Mouse (Mus musculus) megakaryocyte, embryonic 14.5 days (primary cell): ENCODE results near the gene Cfap73. TPM values are rescaled to one million over a fixed set of nuclear protein-coding genes. Genes with fewer than 3 reads are reported as not detected.

Experiments
- H3K27me3 ChIP-seq: replicated peaks from 2 replicates; pipeline ENCODE3; 2012; ENCODE audit warnings: inconsistent platforms
- H3K36me3 ChIP-seq: replicated peaks from 2 replicates; pipeline ENCODE3; 2012; ENCODE audit warnings: low read length, inconsistent platforms, mixed read lengths
- H3K4me1 ChIP-seq: 2 replicates; pipeline ENCODE4 v1.6.1; 2012; ENCODE audit warnings: inconsistent platforms
- H3K4me3 ChIP-seq: replicated peaks from 2 replicates; pipeline ENCODE3; 2012; ENCODE audit warnings: moderate library complexity, mild to moderate bottlenecking, inconsistent platforms
- H3K9me3 ChIP-seq: 2 replicates; pipeline ENCODE4 v1.6.1; 2012; ENCODE audit warnings: inconsistent platforms
- FLI1 ChIP-seq: IDR thresholded peaks from 2 replicates; pipeline ENCODE4 v1.6.1; 2012; ENCODE audit warnings: low read length, inconsistent platforms, mixed read lengths
- GATA1 ChIP-seq: IDR thresholded peaks from 3 replicates; pipeline ENCODE4 v1.6.1; 2012; ENCODE audit warnings: mixed read lengths, low read length, inconsistent platforms, borderline replicate concordance
- polyA plus RNA-seq: library from polyadenylated mRNA; stranded (reverse); fragments of >175 nt; gene quantifications from 2 replicates; pipeline ENCODE4 v1.2.3, GENCODE M21; 2012; ENCODE audit warnings: low replicate concordance; ENCODE audit not compliant: insufficient read depth

The Cfap73 gene
- polyA plus RNA-seq, 1 experiment: not detected

DNA sequence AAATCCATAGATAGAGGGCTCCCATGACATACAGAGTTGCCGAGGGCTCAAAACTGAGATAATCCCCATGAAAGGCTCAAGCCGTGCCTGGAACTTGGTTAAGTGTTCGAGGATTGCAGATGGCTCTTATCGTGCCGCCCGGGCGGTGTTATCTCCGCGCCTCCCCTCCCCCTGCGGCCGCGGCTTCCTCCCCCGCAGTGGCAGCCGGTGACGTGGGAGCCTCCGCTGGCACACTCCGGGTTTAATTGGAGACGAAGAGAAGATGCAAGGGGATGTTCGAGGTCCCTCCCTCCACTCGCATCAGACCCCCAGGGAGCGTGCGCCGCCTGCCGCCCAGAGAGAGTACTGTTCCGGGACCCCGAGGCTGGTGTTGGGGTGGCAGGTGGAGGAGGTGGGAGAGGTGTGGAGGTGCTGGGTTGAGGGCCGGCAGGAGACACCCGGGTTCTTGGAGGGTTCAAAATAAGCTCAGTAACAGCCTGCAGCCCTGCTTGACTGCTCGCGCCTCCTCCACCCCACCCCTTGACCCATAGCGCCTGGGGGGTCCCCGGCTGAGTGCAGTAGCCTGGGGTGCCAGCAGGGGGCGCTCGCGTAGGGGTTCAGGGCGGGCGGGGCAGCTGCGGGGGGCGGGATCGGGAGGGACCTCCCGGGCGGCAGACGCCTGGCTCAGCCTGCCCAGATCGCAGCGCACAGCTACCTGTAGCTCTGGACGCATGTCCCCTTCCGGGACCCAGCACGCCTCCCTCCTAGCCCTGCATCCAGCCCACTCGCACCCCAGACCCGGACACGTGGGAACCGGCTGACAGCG is 14.7 kb upstream of the Cfap73 start, which contains the start of gene Rasal1:
Gene Rasal1 (plus strand): TSS at position 244 of the 805 bp plus-strand sequence.
- peaks cover 47% of the 10 kb centered on the region for H3K4me1 ChIP-seq
- H3K9me3 ChIP-seq: no peaks in the 10 kb centered on the region
- H3K4me3 ChIP-seq: peak within 1 kb of the TSS; percentile 91
- no peaks in the 10 kb centered on the region for H3K36me3 ChIP-seq
- TF ChIP-seq GATA1 (no peak), FLI1 (no peak)
- H3K27me3 ChIP-seq: peaks cover 84% of the 10 kb centered on the region

DNA sequence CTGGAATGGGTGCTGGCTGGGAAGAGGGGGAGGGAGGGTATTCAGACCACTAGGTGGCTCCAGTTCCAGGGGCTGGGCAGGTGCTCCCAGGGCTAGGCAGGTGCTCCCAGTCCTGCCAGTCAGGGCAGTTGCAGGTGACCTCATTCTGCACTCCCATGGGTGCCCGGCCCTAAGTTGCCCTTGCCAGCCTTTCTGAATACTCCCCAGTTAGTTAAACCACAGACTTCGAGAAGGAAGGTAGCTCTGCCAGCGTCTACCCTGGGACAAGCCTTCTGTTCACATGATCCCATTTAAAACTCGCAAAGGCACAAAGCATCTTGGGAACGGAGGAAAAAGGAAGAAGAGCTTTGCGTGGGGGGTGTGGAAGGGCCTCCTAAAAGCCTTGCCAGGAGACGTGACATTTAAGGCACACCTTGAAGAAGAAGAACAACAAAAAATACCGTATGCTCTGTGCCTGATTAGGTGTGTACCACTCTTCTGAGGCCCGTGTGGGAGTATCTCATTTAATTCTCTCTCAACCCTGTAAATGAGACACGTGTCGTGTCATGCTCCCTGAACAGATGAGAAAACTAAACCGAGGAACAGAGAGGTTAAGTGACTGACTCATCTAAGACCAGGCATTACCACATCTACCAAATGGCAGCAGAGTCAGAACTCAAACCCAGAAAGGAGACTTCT is 13.9 kb upstream of the Cfap73 start:
- H3K9me3 ChIP-seq: no peaks in the 10 kb centered on the region
- peak overlapping the region; percentile 11 for H3K4me3 ChIP-seq
- no peak for TF ChIP-seq GATA1
- TF ChIP-seq FLI1: no peak
- H3K4me1 ChIP-seq: peaks cover 56% of the 10 kb centered on the region
- H3K36me3 ChIP-seq: no peaks in the 10 kb centered on the region
- peaks cover 85% of the 10 kb centered on the region for H3K27me3 ChIP-seq

DNA sequence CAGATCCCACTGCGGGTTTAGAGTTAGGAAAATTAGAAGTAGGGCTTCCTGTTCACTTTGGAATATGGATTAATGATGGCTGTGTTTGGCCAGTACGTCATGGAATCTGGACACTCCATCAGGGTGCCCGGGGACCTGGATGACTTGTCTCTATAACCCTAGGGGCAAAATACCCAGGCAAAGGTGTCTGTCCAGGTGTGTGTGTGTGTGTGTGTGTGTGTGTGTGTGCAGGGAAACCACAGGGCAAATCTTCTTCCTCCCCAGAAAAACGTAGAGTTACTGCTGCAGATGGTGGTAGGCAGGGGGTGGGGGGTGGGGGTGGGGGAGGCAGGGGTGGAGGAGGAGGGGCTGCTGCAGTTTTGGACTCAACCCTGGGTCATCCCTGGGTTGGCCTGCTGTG is 13.3 kb upstream of the Cfap73 start:
- no peak for TF ChIP-seq FLI1
- no peak for TF ChIP-seq GATA1
- Histone ChIP-seq H3K27me3 (peaks cover 84% of the 10 kb centered on the region), H3K36me3 (no peaks in the 10 kb centered on the region), H3K4me3 (no peak overlapping the region), H3K9me3 (no peaks in the 10 kb centered on the region), H3K4me1 (peaks cover 62% of the 10 kb centered on the region)

DNA sequence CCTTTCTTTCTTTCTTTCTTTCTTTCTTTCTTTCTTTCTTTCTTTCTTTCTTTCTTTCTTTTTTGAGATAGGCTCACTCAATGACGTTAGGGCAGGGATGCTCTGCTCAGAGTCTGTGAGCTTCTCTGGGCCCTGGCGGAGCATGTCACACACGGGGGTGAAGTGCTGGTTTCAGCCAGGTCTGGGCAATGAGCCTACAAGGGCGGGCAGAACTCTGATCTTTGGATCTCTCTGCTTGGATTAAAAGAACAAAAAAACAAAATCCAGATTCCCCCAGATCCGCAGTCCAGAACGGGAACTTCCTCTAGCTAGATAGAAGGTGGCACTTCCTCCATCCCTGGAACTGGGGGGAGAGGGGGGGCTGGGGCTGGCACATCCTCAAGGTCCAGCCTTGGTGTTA is 11.8 kb upstream of the Cfap73 start:
- TF ChIP-seq GATA1: no peak
- no peak for TF ChIP-seq FLI1
- H3K27me3 ChIP-seq: peaks cover 82% of the 10 kb centered on the region
- peaks cover 65% of the 10 kb centered on the region for H3K4me1 ChIP-seq

DNA sequence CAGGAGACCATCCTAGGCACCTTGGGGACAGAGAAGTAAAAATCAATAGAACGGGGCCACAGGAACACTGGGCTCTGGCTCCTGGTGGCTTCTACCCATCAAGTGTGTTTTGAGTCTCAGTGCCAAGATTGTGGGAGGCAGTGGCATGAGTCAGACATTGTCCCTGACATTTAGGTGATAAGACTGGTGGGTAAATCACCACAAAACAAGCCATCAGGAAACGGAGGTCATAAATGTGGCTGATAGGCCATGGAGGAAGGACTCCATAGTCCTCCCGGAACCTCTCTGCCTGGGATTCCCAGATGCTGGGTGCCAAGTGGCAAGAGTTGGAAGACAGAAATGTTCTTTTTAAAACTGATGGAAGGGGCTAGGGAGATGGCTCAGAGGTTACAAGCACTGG is 10.2 kb upstream of the Cfap73 start:
- H3K9me3 ChIP-seq: peaks cover 3% of the 10 kb centered on the region
- no peak for TF ChIP-seq FLI1
- TF ChIP-seq GATA1: no peak; the same call in 2 of the 3 replicates
- H3K4me3 ChIP-seq: peak overlapping the region; percentile 62
- peaks cover 82% of the 10 kb centered on the region for H3K27me3 ChIP-seq
- H3K4me1 ChIP-seq: peaks cover 63% of the 10 kb centered on the region
- H3K36me3 ChIP-seq: no peaks in the 10 kb centered on the region

More for the DNA sequence above, 11.8 kb upstream of the Cfap73 start:
- H3K4me3 ChIP-seq: no peak overlapping the region
- no peaks in the 10 kb centered on the region for H3K36me3 ChIP-seq
- H3K9me3 ChIP-seq: no peaks in the 10 kb centered on the region

DNA sequence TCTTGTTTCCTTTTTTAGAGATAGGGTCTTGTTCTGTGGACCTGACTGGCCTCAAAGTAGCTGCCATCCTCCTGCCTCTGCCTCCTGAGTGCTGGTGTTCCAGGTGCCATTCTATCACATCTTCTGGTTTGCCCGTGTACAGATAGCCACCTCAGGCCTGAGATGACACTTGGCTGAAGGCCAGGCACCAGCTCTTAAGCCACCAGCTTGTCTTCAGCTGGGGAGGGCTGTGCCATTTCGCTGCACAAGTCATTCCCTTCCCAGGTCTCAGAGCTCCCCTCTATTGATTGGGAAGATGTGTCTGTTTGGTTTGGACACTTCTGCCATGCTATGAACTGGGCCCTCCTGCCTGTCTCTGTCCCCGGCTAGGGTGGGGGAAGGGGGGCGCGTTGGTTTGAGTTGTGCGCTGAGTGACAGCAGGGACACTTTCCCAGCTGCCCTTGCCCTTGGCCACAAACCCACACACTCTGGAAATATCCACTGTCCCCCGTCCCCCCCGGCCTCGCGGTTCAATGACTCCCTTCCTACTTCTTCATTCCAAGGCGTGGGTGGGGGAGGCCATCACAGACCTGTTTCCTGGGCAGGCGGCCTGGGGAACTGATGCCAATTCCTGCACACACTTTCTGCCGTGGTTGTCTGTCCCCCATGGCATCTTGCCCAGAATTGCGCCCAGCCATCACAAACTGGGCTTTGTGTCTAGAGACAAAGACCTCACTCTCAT is 9.5 kb upstream of the Cfap73 start:
- no peak for TF ChIP-seq GATA1
- no peak for TF ChIP-seq FLI1
- Histone ChIP-seq H3K9me3 (peaks cover 3% of the 10 kb centered on the region), H3K27me3 (peaks cover 79% of the 10 kb centered on the region), H3K36me3 (no peaks in the 10 kb centered on the region), H3K4me1 (peaks cover 58% of the 10 kb centered on the region), H3K4me3 (peak overlapping the region; percentile 62)

DNA sequence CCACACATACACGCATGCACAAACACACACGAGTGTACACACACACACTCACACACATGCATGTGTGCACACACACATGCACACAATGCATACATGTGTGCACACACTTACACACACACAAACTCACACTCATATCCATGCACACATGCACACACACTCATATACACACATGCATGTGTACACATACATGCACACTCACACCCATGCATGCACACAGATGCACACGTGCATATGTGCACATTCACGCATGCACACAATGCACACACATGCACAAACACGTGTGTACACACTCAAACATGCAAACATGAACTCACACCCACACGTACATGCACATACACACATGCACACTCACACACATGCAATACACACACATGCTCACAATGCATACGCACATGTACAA is 6.1 kb upstream of the Cfap73 start:
- H3K4me1 ChIP-seq: peaks cover 53% of the 10 kb centered on the region
- TF ChIP-seq FLI1 (no peak), GATA1 (peak; percentile 10; the same call in 1 of the 3 replicates)
- no peaks in the 10 kb centered on the region for H3K36me3 ChIP-seq
- H3K4me3 ChIP-seq: peak overlapping the region; percentile 66
- H3K27me3 ChIP-seq: peaks cover 73% of the 10 kb centered on the region
- peaks cover 14% of the 10 kb centered on the region for H3K9me3 ChIP-seq

DNA sequence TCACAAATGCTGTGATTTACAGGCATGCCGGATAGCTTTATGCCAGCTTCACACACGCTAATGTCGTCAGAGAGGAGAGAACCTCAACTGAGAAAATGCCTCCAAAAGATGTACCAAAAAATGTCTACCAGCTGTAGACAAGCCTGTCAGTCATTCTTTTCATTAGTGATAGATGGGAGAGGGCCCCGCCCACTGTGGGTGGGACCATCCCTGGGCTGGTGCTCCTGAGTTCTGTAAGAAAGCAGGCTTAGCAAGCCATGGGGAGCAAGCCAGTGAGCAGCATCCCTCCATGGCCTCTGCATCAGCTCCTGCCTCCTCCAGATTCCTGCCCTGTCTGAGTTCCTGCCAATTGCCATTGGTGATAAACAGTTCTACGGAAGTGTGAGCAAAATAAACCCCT is 1.6 kb upstream of the Cfap73 start:
- peaks cover 34% of the 10 kb centered on the region for H3K9me3 ChIP-seq
- no peaks in the 10 kb centered on the region for H3K36me3 ChIP-seq
- H3K4me3 ChIP-seq: no peak overlapping the region
- peaks cover 80% of the 10 kb centered on the region for H3K27me3 ChIP-seq
- peaks cover 48% of the 10 kb centered on the region for H3K4me1 ChIP-seq
- no peak for TF ChIP-seq GATA1
- no peak for TF ChIP-seq FLI1

DNA sequence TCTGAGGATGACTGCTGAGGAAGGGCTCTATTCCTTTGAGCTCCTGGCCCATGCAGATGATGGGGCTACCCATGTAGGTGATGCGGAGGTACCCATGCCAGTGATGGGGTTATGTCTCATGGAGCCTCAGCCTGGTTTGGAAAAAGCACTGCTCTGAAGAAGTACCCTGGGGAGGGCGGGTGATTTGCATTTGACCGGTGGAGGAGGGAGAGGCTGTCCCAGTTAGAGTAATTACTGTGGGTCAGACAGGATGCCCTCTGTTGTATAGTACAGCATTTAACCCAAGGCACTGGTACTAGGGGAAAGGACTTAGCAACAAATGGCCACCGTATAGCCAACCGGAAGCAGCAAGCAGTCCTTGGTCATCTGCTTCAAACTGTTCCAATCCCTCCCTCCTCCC is 825 bp upstream of the Cfap73 start:
- H3K9me3 ChIP-seq: peaks cover 37% of the 10 kb centered on the region
- TF ChIP-seq GATA1 (no peak), FLI1 (no peak)
- H3K27me3 ChIP-seq: peaks cover 81% of the 10 kb centered on the region
- peak overlapping the region; percentile 1 for H3K4me3 ChIP-seq
- no peaks in the 10 kb centered on the region for H3K36me3 ChIP-seq
- peaks cover 42% of the 10 kb centered on the region for H3K4me1 ChIP-seq
